13 mouse cellular contexts compared by ENCODE assay signal in genomic region chr17:80053931-80054734, GRCm38 (mm10). TPM values are rescaled to one million over a fixed set of nuclear protein-coding genes. Genes with fewer than 3 reads are reported as not detected.
DNase-seq lines count a peak whose midpoint lies in the region; ATAC-seq and TF ChIP-seq lines count a peak whose summit lies in the region.
"Had no signal": no experiment of that assay in that cellular context is flagged by ENCODE, and none has a peak within 500 bp of the region (broad histone marks: within the 10 kb centered on the region; RNA-seq: fewer than 3 reads in every experiment).

No protein-coding gene starts in this region.

- H3K4me1 ChIP-seq in liver, adult 2 months (ENCODE audit: control insufficient read depth, insufficient read depth, low read length): peaks cover 13% of the 10 kb centered on the region
- peaks cover 23% of the 10 kb centered on the region for H3K4me1 ChIP-seq in liver, embryonic 12.5 days
- H3K4me1 ChIP-seq in heart, embryonic 12.5 days (replicated peaks): peaks cover 20% of the 10 kb centered on the region

- H3K9ac ChIP-seq in liver, adult 2 months (ENCODE audit: low read depth, low read length): no peak overlapping the region
- no peak overlapping the region for H3K9ac ChIP-seq in liver, embryonic 12.5 days
- H3K9ac ChIP-seq in heart, embryonic 12.5 days: peak overlapping the region; percentile 56
- H3K9ac ChIP-seq: hindbrain, embryonic 13.5 days; lung, embryonic 15.5 days; neural tube, embryonic 15.5 days had no signal

- no peaks in the 10 kb centered on the region for H3K27me3 ChIP-seq in liver, adult 2 months (ENCODE audit: control insufficient read depth, insufficient read depth, low read length)
- no peaks in the 10 kb centered on the region for H3K27me3 ChIP-seq in liver, embryonic 12.5 days (replicated peaks)
- H3K27me3 ChIP-seq in heart, embryonic 12.5 days (replicated peaks): no peaks in the 10 kb centered on the region
- H3K27me3 ChIP-seq: hindbrain, embryonic 13.5 days; lung, embryonic 15.5 days; neural tube, embryonic 15.5 days had no signal

- H3K4me3 ChIP-seq in liver, adult 2 months (ENCODE audit: insufficient read depth, low read depth, low read length): no peak overlapping the region
- H3K4me3 ChIP-seq in liver, embryonic 12.5 days: no peak overlapping the region
- H3K4me3 ChIP-seq in heart, embryonic 12.5 days: peak overlapping the region; percentile 38
- H3K4me3 ChIP-seq: hindbrain, embryonic 13.5 days; lung, embryonic 15.5 days; neural tube, embryonic 15.5 days had no signal

- no peak overlapping the region for H3K27ac ChIP-seq in liver, adult 2 months (replicated peaks; ENCODE audit: insufficient read depth, low read depth, low read length)
- no peak overlapping the region for H3K27ac ChIP-seq in liver, embryonic 12.5 days
- H3K27ac ChIP-seq in heart, embryonic 12.5 days (ENCODE audit: poor library complexity, severe bottlenecking): peak overlapping the region; percentile 61
- H3K27ac ChIP-seq: hindbrain, embryonic 13.5 days; lung, embryonic 15.5 days; neural tube, embryonic 15.5 days had no signal

- H3K4me2 ChIP-seq in liver, embryonic 12.5 days: no peak overlapping the region
- peak overlapping the region; percentile 72 for H3K4me2 ChIP-seq in heart, embryonic 12.5 days
- H3K4me2 ChIP-seq: hindbrain, embryonic 13.5 days; lung, embryonic 15.5 days; neural tube, embryonic 15.5 days had no signal

- 62% methylated on average over 27 of the region's 27 CpGs for WGBS in liver, adult 2 months
- 85% methylated on average over 27 of the region's 27 CpGs for WGBS in liver, embryonic 12.5 days (ENCODE audit: insufficient replicate concordance)
- WGBS in heart, embryonic 12.5 days: 61% methylated on average over 27 of the region's 27 CpGs

- peaks cover 27% of the 10 kb centered on the region for H3K36me3 ChIP-seq in liver, adult 2 months (ENCODE audit: control insufficient read depth, insufficient read depth, low read length)
- H3K36me3 ChIP-seq in liver, embryonic 12.5 days: peaks cover 63% of the 10 kb centered on the region
- peaks cover 38% of the 10 kb centered on the region for H3K36me3 ChIP-seq in heart, embryonic 12.5 days

- TF ChIP-seq POLR2A in liver, adult 2 months (IDR thresholded peaks at IDR 0.05; ENCODE audit: extremely low read depth, insufficient read depth, low read length): no peak

- ATAC-seq in liver, embryonic 12.5 days: no peak
- ATAC-seq in heart, embryonic 12.5 days (ENCODE audit: insufficient number of reproducible peaks, low FRiP score): 0 out of 2 replicates have a peak, but pooled peaks have one; percentile 45
- ATAC-seq: midbrain, embryonic 16.5 days had no signal

- no peak for TF ChIP-seq CTCF in liver, adult 2 months (IDR thresholded peaks at IDR 0.05; ENCODE audit: low read depth, low read length)

- peaks cover 11% of the 10 kb centered on the region; the same call in 1 of the 2 replicates for H3K79me2 ChIP-seq in liver, adult 2 months (ENCODE audit: control insufficient read depth, insufficient read depth, low read length)

- no peaks in the 10 kb centered on the region for H3K9me3 ChIP-seq in liver, embryonic 12.5 days (replicated peaks)
- no peaks in the 10 kb centered on the region for H3K9me3 ChIP-seq in heart, embryonic 12.5 days (replicated peaks)
- H3K9me3 ChIP-seq: hindbrain, embryonic 13.5 days; lung, embryonic 15.5 days; neural tube, embryonic 15.5 days had no signal

- DNase-seq in liver, adult 2 months (ENCODE audit: extremely low read depth, low read depth, low spot score): peak; percentile 33
- peak; percentile 54 for DNase-seq in cerebellum, adult 9-10 months
- DNase-seq in layer of hippocampus, postnatal 14 days (ENCODE audit: low spot score in 2 of 2): peak; percentile 16 to 52
- DNase-seq in spleen, adult 18-20 months: no peak
- DNase-seq in spleen, postnatal 10 days (ENCODE audit: low spot score in 2 of 2): no peak
- DNase-seq in retina, postnatal 1 day: no peak
- DNase-seq: kidney, postnatal 10 days had no signal

RNA-seq across cellular contexts. Expression of gene Hnrnpll, which starts 8.0 kb away (rescaled TPM):
- 26.1 and 27.2 TPM in 2 replicates for total RNA-seq in liver, adult 2 months (2014; rRNA removed)
- 7.7 and 7.9 TPM in 2 replicates for polyA plus RNA-seq in liver, adult 2 months (2012; rRNA removed)
- polyA plus RNA-seq in liver, embryonic 12.5 days (2016; fragmentation: Nextera tagmentation; extraction: Ambion mirVana): 50.2 and 52.5 TPM in 2 replicates
- polyA plus RNA-seq in heart, embryonic 12.5 days (2016; fragmentation: Nextera tagmentation; extraction: Ambion mirVana): 60.6 and 63.5 TPM in 2 replicates
- total RNA-seq in layer of hippocampus, postnatal 14 days (2021): 10 to 100 TPM; 59.5 to 65.4 TPM

Comparison
In these comparisons a context has a peak if more than half of its experiments do, and no peak if none do; other contexts are left out.
1. DNase-seq: peak in liver, adult 2 months (single experiment), cerebellum, adult 9-10 months (single experiment) and layer of hippocampus, postnatal 14 days (2 of 2); none in spleen, adult 18-20 months (0 of 2), spleen, postnatal 10 days (0 of 2) and retina, postnatal 1 day (single experiment).